Mouse (Mus musculus) megakaryocyte, embryonic 14.5 days (primary cell): ENCODE data around the gene March6.

Source experiments
- FLI1 ChIP-seq: IDR thresholded peaks from 2 replicates; pipeline ENCODE4 v1.6.1; 2012; ENCODE audit warnings: low read length, inconsistent platforms, mixed read lengths
- GATA1 ChIP-seq: IDR thresholded peaks from 3 replicates; pipeline ENCODE4 v1.6.1; 2012; ENCODE audit warnings: mixed read lengths, low read length, inconsistent platforms, borderline replicate concordance

GRCm38 (mm10) chr15:31542013-31542958 lies 11.4 kb upstream of the March6 start:
- TF ChIP-seq GATA1 = no peak
- no peak for TF ChIP-seq FLI1
